Mouse (Mus musculus) embryonic facial prominence, embryonic 13.5 days (tissue): ENCODE results near the gene Arhgef25. TPM values are rescaled to one million over a fixed set of nuclear protein-coding genes. Genes with fewer than 3 reads are reported as not detected.
"Not testable (repeated sequence)": the region's sequence is repeated elsewhere in the genome, so short reads cannot be mapped to it uniquely, and the experiment has no call there.

Experiments
- ATAC-seq: fragments of 200-750 bp; cut with Nextera tagmentation; 2 replicates; pipeline ENCODE4 v1.8.0; 2017; ENCODE audit warnings: low read depth; ENCODE audit not compliant: insufficient number of reproducible peaks, insufficient read depth, low FRiP score, low TSS enrichment
- H3K27ac ChIP-seq: fragments of 300-500 bp; sonication (generic); 2 replicates; pipeline ENCODE4 v1.5.1; 2015; ENCODE audit warnings: moderate library complexity, mild to moderate bottlenecking, inconsistent platforms
- H3K27me3 ChIP-seq: fragments of 300-500 bp; sonication (generic); 2 replicates; pipeline ENCODE4 v1.6.1; 2015; ENCODE audit warnings: mild to moderate bottlenecking, inconsistent platforms
- H3K36me3 ChIP-seq: fragments of 300-500 bp; sonication (generic); 2 replicates; pipeline ENCODE4 v1.6.1; 2015; ENCODE audit warnings: mild to moderate bottlenecking, inconsistent platforms
- H3K4me1 ChIP-seq: fragments of 300-500 bp; sonication (generic); 2 replicates; pipeline ENCODE4 v1.6.1; 2015; ENCODE audit warnings: inconsistent platforms
- H3K4me2 ChIP-seq: fragments of 300-500 bp; sonication (generic); 2 replicates; pipeline ENCODE4 v1.6.1; 2015; ENCODE audit warnings: moderate library complexity, mild to moderate bottlenecking, inconsistent platforms
- H3K4me3 ChIP-seq: fragments of 300-500 bp; sonication (generic); 2 replicates; pipeline ENCODE4 v1.5.1; 2015; ENCODE audit warnings: mild to moderate bottlenecking, inconsistent platforms
- H3K9ac ChIP-seq: fragments of 300-500 bp; sonication (generic); 2 replicates; pipeline ENCODE4 v1.6.1; 2015; ENCODE audit warnings: mild to moderate bottlenecking, inconsistent platforms
- H3K9me3 ChIP-seq: fragments of 300-500 bp; sonication (generic); 2 replicates; pipeline ENCODE4 v1.6.1; 2016; ENCODE audit warnings: inconsistent platforms
- WGBS: fragments of 180-500 bp; shearing (Covaris S2); methylation state at CpG from one replicate; pipeline ENCODE4 v1.1.7; 2015; ENCODE audit warnings: mixed read lengths; 5-methylcytosine and 5-hydroxymethylcytosine counted together
- polyA plus RNA-seq: library from polyadenylated mRNA; unstranded; fragments of >200 nt; fragmentation: Nextera tagmentation; extraction: Ambion mirVana; gene quantifications from 2 replicates; pipeline ENCODE4 v1.2.1, GENCODE M21; 2015

Arhgef25 gene
- polyA plus RNA-seq, 1 experiment from 2014 or later: 117 TPM

DNA sequence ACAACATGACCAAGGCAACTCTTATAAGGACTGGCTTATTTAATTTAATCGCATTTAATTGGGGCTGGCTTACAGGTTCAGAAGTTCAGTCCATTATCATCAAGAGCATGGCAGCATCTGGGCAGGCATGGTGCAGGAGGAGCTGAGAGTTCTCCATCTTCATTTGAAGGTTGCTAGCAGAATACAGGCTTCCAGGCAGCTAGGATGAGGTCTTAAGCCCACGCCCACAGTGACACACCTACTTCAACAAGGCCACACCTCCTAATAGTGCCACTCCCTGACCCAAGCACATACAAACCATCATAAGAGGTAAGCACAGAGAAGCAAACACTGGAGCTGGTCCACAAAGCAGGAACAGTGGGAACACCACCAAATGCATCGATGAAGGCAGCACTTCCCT is 38.6 kb downstream of the Arhgef25 start:
- WGBS: 89% methylated on average over 3 of the region's 3 CpGs
- not testable (repeated sequence) for H3K27ac ChIP-seq, ATAC-seq

GRCm38 (mm10) chr10:127150471-127150872 is 39.4 kb downstream of the Arhgef25 start:
- H3K27me3 ChIP-seq: no peaks in the 10 kb centered on the region
- no peak overlapping the region for H3K4me2 ChIP-seq
- no peak overlapping the region for H3K4me3 ChIP-seq
- no peaks in the 10 kb centered on the region for H3K9me3 ChIP-seq
- no peak overlapping the region for H3K9ac ChIP-seq
- 78% methylated on average over 4 of the region's 4 CpGs for WGBS
- H3K4me1 ChIP-seq: no peaks in the 10 kb centered on the region
- H3K27ac ChIP-seq: no peak overlapping the region
- H3K36me3 ChIP-seq: no peaks in the 10 kb centered on the region
- ATAC-seq: no peak

More for the DNA sequence above, 38.6 kb downstream of the Arhgef25 start:
- H3K4me3 ChIP-seq, H3K27me3 ChIP-seq, H3K4me2 ChIP-seq, H3K9me3 ChIP-seq, H3K4me1 ChIP-seq, H3K36me3 ChIP-seq, H3K9ac ChIP-seq: not testable (repeated sequence)

DNA sequence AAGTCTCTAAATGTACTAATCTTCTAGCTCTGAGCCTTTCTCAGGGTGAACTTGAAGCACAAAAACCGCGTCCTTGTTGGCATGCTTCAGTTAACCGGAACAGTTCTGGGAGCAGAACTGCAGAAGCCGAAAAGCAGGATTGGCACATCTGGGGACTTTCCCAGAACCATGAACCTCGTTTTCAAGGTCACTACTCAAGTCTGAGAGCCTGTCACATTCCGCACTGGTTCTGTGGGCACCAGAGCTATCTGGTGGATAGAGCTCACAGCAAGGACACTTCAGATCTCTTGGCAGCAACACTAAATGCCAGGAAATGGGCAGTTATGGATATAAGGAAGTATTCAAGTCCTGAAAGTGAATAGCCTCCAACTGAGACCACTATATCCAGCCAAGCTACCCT is 42.7 kb downstream of the Arhgef25 start:
- WGBS: 80% methylated on average over 6 of the region's 6 CpGs
- no peak for ATAC-seq
- no peaks in the 10 kb centered on the region for H3K27me3 ChIP-seq

DNA sequence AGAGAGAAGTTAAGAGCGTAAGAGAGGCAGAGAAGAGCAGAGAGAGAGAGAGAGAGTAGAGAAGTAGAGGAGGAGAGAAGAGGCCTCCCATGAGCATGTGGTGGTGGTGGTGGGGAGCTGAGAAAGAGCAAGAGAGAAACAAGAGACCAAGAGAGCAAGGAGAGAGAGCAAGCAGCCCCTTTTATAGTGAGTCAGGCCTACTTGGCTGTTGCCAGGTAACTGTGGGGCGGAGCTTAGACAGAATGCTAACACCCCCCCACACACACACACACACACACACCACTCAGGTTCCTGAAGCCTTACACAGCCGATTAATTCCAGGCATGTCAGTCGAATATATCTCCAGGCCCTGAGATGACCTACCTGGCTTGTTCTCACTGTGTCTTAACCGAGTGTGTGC is 44.6 kb downstream of the Arhgef25 start:
- Histone ChIP-seq H3K27ac (no peak overlapping the region), H3K36me3 (no peaks in the 10 kb centered on the region), H3K9ac (no peak overlapping the region), H3K9me3 (no peaks in the 10 kb centered on the region), H3K27me3 (0 out of 2 replicates have a peak, but pooled peaks cover 5% of the 10 kb centered on the region), H3K4me2 (no peak overlapping the region), H3K4me1 (no peaks in the 10 kb centered on the region), H3K4me3 (no peak overlapping the region)
- no peak for ATAC-seq
- 80% methylated on average over 5 of the region's 5 CpGs for WGBS

More for the DNA sequence above, 42.7 kb downstream of the Arhgef25 start:
- H3K4me2 ChIP-seq: no peak overlapping the region
- no peak overlapping the region for H3K4me3 ChIP-seq
- H3K9ac ChIP-seq: no peak overlapping the region
- no peaks in the 10 kb centered on the region for H3K4me1 ChIP-seq
- no peaks in the 10 kb centered on the region for H3K36me3 ChIP-seq
- H3K27ac ChIP-seq: no peak overlapping the region
- H3K9me3 ChIP-seq: no peaks in the 10 kb centered on the region

DNA sequence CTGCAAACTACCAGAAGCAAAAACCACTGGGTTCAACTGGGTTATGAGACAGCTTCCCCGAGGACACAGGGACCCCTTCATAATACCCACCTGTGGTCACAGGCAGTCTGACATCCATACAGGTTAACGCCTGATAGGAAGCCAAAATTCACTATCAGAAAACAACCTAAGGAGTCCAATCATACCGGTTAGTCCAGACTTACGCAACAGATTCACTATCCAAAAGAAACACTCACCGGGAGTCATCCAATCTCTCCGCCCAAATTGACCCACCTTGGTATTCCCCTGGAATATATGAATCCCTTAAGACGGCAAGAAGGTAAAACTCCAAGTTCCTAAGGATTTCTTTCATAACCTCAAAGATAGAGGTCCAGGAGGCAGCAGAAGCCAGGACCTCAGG is 45.3 kb downstream of the Arhgef25 start:
- no peak overlapping the region for H3K4me3 ChIP-seq
- no peak for ATAC-seq
- 0 out of 2 replicates have a peak, but pooled peaks cover under 1% of the 10 kb centered on the region for H3K9me3 ChIP-seq
- H3K27ac ChIP-seq: no peak overlapping the region
- H3K27me3 ChIP-seq: 0 out of 2 replicates have a peak, but pooled peaks cover 5% of the 10 kb centered on the region
- no peak overlapping the region for H3K4me2 ChIP-seq
- H3K9ac ChIP-seq: no peak overlapping the region
- no peaks in the 10 kb centered on the region for H3K4me1 ChIP-seq
- 89% methylated on average over 7 of the region's 7 CpGs for WGBS
- no peaks in the 10 kb centered on the region for H3K36me3 ChIP-seq

- ATAC-seq: no peak
- WGBS: 77% methylated on average over 8 of the region's 8 CpGs
Observed at GRCm38 (mm10) chr10:127143228-127143627, 46.7 kb downstream of the Arhgef25 start.

GRCm38 (mm10) chr10:127141500-127141899 is 48.4 kb downstream of the Arhgef25 start:
- H3K27me3 ChIP-seq: 0 out of 2 replicates have a peak, but pooled peaks cover 5% of the 10 kb centered on the region
- 72% methylated on average over 8 of the region's 8 CpGs for WGBS
- H3K4me2 ChIP-seq: no peak overlapping the region
- H3K4me1 ChIP-seq: no peaks in the 10 kb centered on the region
- no peak overlapping the region for H3K4me3 ChIP-seq
- peaks cover 3% of the 10 kb centered on the region; the same call in 1 of the 2 replicates for H3K9me3 ChIP-seq
- no peak overlapping the region for H3K9ac ChIP-seq
- no peak overlapping the region for H3K27ac ChIP-seq
- H3K36me3 ChIP-seq: no peaks in the 10 kb centered on the region
- no peak for ATAC-seq

More at GRCm38 (mm10) chr10:127143228-127143627, 46.7 kb downstream of the Arhgef25 start:
- H3K9ac ChIP-seq: no peak overlapping the region
- H3K4me1 ChIP-seq: no peaks in the 10 kb centered on the region
- no peak overlapping the region for H3K4me2 ChIP-seq
- no peak overlapping the region for H3K4me3 ChIP-seq
- no peak overlapping the region for H3K27ac ChIP-seq
- H3K27me3 ChIP-seq: 0 out of 2 replicates have a peak, but pooled peaks cover 5% of the 10 kb centered on the region
- H3K36me3 ChIP-seq: no peaks in the 10 kb centered on the region
- H3K9me3 ChIP-seq: peaks cover 3% of the 10 kb centered on the region; the same call in 1 of the 2 replicates

GRCm38 (mm10) chr10:127140971-127141370 is 48.9 kb downstream of the Arhgef25 start:
- H3K27me3 ChIP-seq: 0 out of 2 replicates have a peak, but pooled peaks cover 5% of the 10 kb centered on the region
- peaks cover 3% of the 10 kb centered on the region; the same call in 1 of the 2 replicates for H3K9me3 ChIP-seq
- no peaks in the 10 kb centered on the region for H3K4me1 ChIP-seq
- no peaks in the 10 kb centered on the region for H3K36me3 ChIP-seq
- WGBS: 78% methylated on average over 11 of the region's 11 CpGs
- H3K9ac ChIP-seq: no peak overlapping the region
- no peak overlapping the region for H3K4me3 ChIP-seq
- no peak for ATAC-seq
- no peak overlapping the region for H3K27ac ChIP-seq
- H3K4me2 ChIP-seq: no peak overlapping the region

GRCm38 (mm10) chr10:127138328-127139141 is 51.3 kb downstream of the Arhgef25 start:
- no peak overlapping the region for H3K27ac ChIP-seq
- 0 out of 2 replicates have a peak, but pooled peaks cover 9% of the 10 kb centered on the region for H3K4me1 ChIP-seq
- WGBS: 88% methylated on average over 18 of the region's 18 CpGs
- no peak overlapping the region for H3K9ac ChIP-seq
- H3K36me3 ChIP-seq: no peaks in the 10 kb centered on the region
- H3K4me3 ChIP-seq: no peak overlapping the region
- H3K4me2 ChIP-seq: no peak overlapping the region
- peaks cover 3% of the 10 kb centered on the region; the same call in 1 of the 2 replicates for H3K9me3 ChIP-seq
- 0 out of 2 replicates have a peak, but pooled peaks cover 5% of the 10 kb centered on the region for H3K27me3 ChIP-seq
- no peak for ATAC-seq

- H3K4me1 ChIP-seq: 0 out of 2 replicates have a peak, but pooled peaks cover 9% of the 10 kb centered on the region
- H3K4me3 ChIP-seq: no peak overlapping the region
- no peak overlapping the region for H3K27ac ChIP-seq
- H3K27me3 ChIP-seq: 0 out of 2 replicates have a peak, but pooled peaks cover 5% of the 10 kb centered on the region
- no peak overlapping the region for H3K4me2 ChIP-seq
- H3K36me3 ChIP-seq: no peaks in the 10 kb centered on the region
- H3K9me3 ChIP-seq: peaks cover 3% of the 10 kb centered on the region; the same call in 1 of the 2 replicates
- WGBS: 86% methylated on average over 3 of the region's 3 CpGs
- no peak for ATAC-seq
- H3K9ac ChIP-seq: no peak overlapping the region
Observed at GRCm38 (mm10) chr10:127137896-127138295, 52.0 kb downstream of the Arhgef25 start.

DNA sequence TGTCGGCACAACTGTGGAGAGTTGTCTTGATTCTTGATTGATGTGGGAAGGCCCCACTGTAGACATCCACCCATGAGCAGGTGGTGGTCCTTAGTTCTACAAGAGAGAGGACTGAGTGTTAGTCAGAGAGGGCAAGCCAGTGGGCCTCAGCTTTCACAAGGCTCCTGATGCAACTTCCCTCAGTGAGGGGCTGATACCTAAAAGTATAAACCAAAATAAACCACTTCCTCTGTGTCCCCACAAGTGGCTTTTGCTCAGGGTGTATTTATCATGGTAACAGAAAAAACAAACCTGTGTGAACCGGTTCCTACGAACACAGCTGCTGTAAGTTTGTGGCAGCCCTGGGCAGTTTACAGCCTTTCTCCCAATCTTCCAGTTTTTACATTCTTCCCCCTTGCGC is 53.4 kb downstream of the Arhgef25 start:
- H3K4me2 ChIP-seq: no peak overlapping the region
- 80% methylated on average over 4 of the region's 4 CpGs for WGBS
- H3K9ac ChIP-seq: no peak overlapping the region
- no peaks in the 10 kb centered on the region for H3K36me3 ChIP-seq
- ATAC-seq: no peak
- H3K9me3 ChIP-seq: peaks cover 3% of the 10 kb centered on the region; the same call in 1 of the 2 replicates
- H3K27ac ChIP-seq: no peak overlapping the region
- no peak overlapping the region for H3K4me3 ChIP-seq
- H3K27me3 ChIP-seq: 0 out of 2 replicates have a peak, but pooled peaks cover 2% of the 10 kb centered on the region
- H3K4me1 ChIP-seq: 0 out of 2 replicates have a peak, but pooled peaks cover 9% of the 10 kb centered on the region
